Mouse (Mus musculus) liver, embryonic 14.5 days (tissue): Measurements from ENCODE around the gene Dynlt1f.
"Not testable (repeated sequence)": the region's sequence is repeated elsewhere in the genome, so short reads cannot be mapped to it uniquely, and the experiment has no call there.

Experiments used
- CTCF ChIP-seq: IDR thresholded peaks from 2 replicates; pipeline ENCODE4 v1.5.1; 2016; ENCODE audit warnings: antibody characterized with exemption, low read depth, control low read depth
- EP300 ChIP-seq: IDR thresholded peaks from 2 replicates; pipeline ENCODE4 v1.6.1; 2016; ENCODE audit warnings: antibody characterized with exemption, low read depth

DNA sequence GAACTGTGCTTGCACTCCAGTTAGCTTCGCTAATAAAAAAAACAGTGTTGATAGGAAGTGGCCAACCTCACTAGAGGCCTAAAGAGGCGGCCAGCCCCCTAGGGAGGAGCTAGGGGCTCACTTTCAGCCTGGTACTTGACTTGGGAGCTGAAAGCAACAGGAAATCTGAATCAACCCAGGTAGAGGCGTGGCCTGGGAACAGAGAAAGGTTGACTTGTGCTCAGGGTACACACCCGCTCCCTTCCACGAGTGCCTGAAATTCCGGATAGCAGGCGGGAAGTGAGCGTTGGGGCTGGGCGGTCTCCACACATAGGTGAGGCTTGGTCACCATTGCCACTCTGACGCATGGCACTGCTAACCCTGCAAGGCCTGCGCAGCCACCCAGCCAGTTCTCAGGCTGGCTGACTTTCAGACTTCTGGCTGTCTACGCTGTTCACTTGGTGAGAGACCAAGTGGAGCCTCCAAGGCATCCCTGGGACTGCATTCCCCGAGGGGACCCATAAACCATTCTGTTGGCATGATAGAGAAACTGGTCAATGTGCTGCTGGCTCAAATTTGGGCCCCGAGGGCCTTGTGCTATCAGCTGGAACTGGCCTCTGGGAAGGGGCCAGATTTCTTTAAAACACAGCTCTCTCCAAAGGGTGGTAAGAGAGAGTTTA is 14.8 kb downstream of the Dynlt1f start:
- TF ChIP-seq CTCF, EP300: not testable (repeated sequence)
